Mouse (Mus musculus) MEL (cell line): ENCODE measurements around the gene Abhd16a. TPM values are rescaled to one million over a fixed set of nuclear protein-coding genes. Genes with fewer than 3 reads are reported as not detected.

Experiments used
- DNase-seq: peaks from one replicate; pipeline ENCODE4 v3.0.0; 2011; ENCODE audit warnings: low read depth, low spot score
- H3K27ac ChIP-seq: 2 replicates; pipeline ENCODE4 v1.5.1; 2012; ENCODE audit warnings: low read depth, mild to moderate bottlenecking, control low read depth, low read length, moderate library complexity; ENCODE audit not compliant: control insufficient read depth
- H3K27me3 ChIP-seq, 2 experiments: fragments of 150-350 bp in 1 of 2; sonication (generic) in 1 of 2; 2 replicates each; pipeline ENCODE4 v1.6.1; 2012; ENCODE audit warnings: low read length in 2 of 2, mild to moderate bottlenecking in 2 of 2, improper control_type of control experiment in 1 of 2, moderate library complexity in 1 of 2; ENCODE audit not compliant: insufficient read depth in 2 of 2, control insufficient read depth in 1 of 2
- H3K36me3 ChIP-seq, 2 experiments: 2 replicates each; pipeline ENCODE4 v1.6.1; 2012 to 2014; ENCODE audit warnings: low read length in 2 of 2, improper control_type of control experiment in 1 of 2, inconsistent platforms in 1 of 2, mild to moderate bottlenecking in 1 of 2; ENCODE audit not compliant: insufficient read depth in 2 of 2, control insufficient read depth in 1 of 2
- H3K4me1 ChIP-seq, 2 experiments: fragments of 150-350 bp in 1 of 2; sonication (generic) in 1 of 2; 2 replicates each; pipeline ENCODE4 v1.6.1; 2012; ENCODE audit warnings: low read length in 2 of 2, improper control_type of control experiment in 1 of 2, mild to moderate bottlenecking in 1 of 2; ENCODE audit not compliant: insufficient read depth in 2 of 2, control insufficient read depth in 1 of 2
- H3K4me3 ChIP-seq, 2 experiments: fragments of 150-350 bp in 1 of 2; sonication (generic) in 1 of 2; 2 replicates each; pipeline ENCODE4 v1.5.1; 2012; ENCODE audit warnings: low read depth in 2 of 2, low read length in 2 of 2, mild to moderate bottlenecking in 2 of 2, moderate library complexity in 2 of 2, control low read depth in 1 of 2, improper control_type of control experiment in 1 of 2; ENCODE audit not compliant: control insufficient read depth in 1 of 2, insufficient read depth in 1 of 2
- H3K79me2 ChIP-seq: 2 replicates; pipeline ENCODE4 v1.6.1; 2012; ENCODE audit warnings: mild to moderate bottlenecking, low read length, moderate library complexity; ENCODE audit not compliant: control insufficient read depth, poor library complexity, insufficient read depth
- H3K9ac ChIP-seq: 2 replicates; pipeline ENCODE4 v1.6.1; 2012; ENCODE audit warnings: low read depth, mild to moderate bottlenecking, control low read depth, low read length, moderate library complexity; ENCODE audit not compliant: control insufficient read depth, poor library complexity, severe bottlenecking
- H3K9me3 ChIP-seq: fragments of 150-350 bp; sonication (generic); replicated peaks from 2 replicates; pipeline ENCODE4 v1.6.1; 2012; ENCODE audit warnings: mild to moderate bottlenecking, low read length, improper control_type of control experiment, moderate library complexity; ENCODE audit not compliant: insufficient read depth
- CHD2 ChIP-seq: IDR thresholded peaks from 2 replicates; pipeline ENCODE4 v1.6.1; 2011; ENCODE audit warnings: low read length, improper control_type of control experiment
- CTCF ChIP-seq, 3 experiments: IDR thresholded peaks in 2 of 3; conservative IDR thresholded peaks in 1 of 3; 2 replicates each; pipeline ENCODE4 v1.5.1; 2011 to 2012; ENCODE audit warnings: low read length in 3 of 3, low read depth in 2 of 3, mild to moderate bottlenecking in 2 of 3, improper control_type of control experiment in 1 of 3, inconsistent platforms in 1 of 3, mixed read lengths in 1 of 3, moderate library complexity in 1 of 3; ENCODE audit not compliant: control insufficient read depth in 1 of 3, insufficient read depth in 1 of 3, poor library complexity in 1 of 3, severe bottlenecking in 1 of 3
- EP300 ChIP-seq, 2 experiments: IDR thresholded peaks; 2 replicates each; pipeline ENCODE4 v1.6.1; 2011; ENCODE audit warnings: improper control_type of control experiment in 2 of 2, low read length in 2 of 2, low read depth in 1 of 2, mild to moderate bottlenecking in 1 of 2
- ETS1 ChIP-seq: IDR thresholded peaks from 2 replicates; pipeline ENCODE4 v1.6.1; 2012; ENCODE audit warnings: low read depth, mild to moderate bottlenecking, inconsistent platforms, low read length, improper control_type of control experiment, moderate library complexity
- GABPA ChIP-seq: IDR thresholded peaks from 2 replicates; pipeline ENCODE4 v1.6.1; 2012; ENCODE audit warnings: low read depth, mild to moderate bottlenecking, inconsistent platforms, low read length, improper control_type of control experiment, moderate library complexity
- GATA1 ChIP-seq: IDR thresholded peaks from 2 replicates; pipeline ENCODE4 v1.6.1; 2011; ENCODE audit warnings: low read depth, low read length, improper control_type of control experiment
- KAT2A ChIP-seq: conservative IDR thresholded peaks from 2 replicates; pipeline ENCODE4 v1.6.1; 2012; ENCODE audit warnings: low read depth, low read length, improper control_type of control experiment, inconsistent platforms
- MAZ ChIP-seq: IDR thresholded peaks from 2 replicates; pipeline ENCODE4 v1.6.1; 2012; ENCODE audit warnings: low read depth, mild to moderate bottlenecking, inconsistent platforms, low read length, improper control_type of control experiment
- MEF2A ChIP-seq: IDR thresholded peaks from 2 replicates; pipeline ENCODE4 v1.6.1; 2014; ENCODE audit warnings: low read depth, mild to moderate bottlenecking, inconsistent platforms, low read length, improper control_type of control experiment; ENCODE audit not compliant: poor library complexity, insufficient replicate concordance, severe bottlenecking; ENCODE audit errors: extremely low read depth
- MXI1 ChIP-seq: IDR thresholded peaks from 2 replicates; pipeline ENCODE4 v1.6.1; 2011; ENCODE audit warnings: mild to moderate bottlenecking, low read depth, low read length, improper control_type of control experiment
- MYC ChIP-seq: IDR thresholded peaks from 2 replicates; pipeline ENCODE4 v1.6.1; 2011; ENCODE audit warnings: low read depth, mild to moderate bottlenecking, low read length, improper control_type of control experiment, moderate library complexity
- POLR2A ChIP-seq, 2 experiments: IDR thresholded peaks; 2 replicates each; pipeline ENCODE4 v1.6.1; 2011 to 2012; ENCODE audit warnings: low read length in 2 of 2, mild to moderate bottlenecking in 2 of 2, control low read depth in 1 of 2, improper control_type of control experiment in 1 of 2, low read depth in 1 of 2, moderate library complexity in 1 of 2; ENCODE audit not compliant: control insufficient read depth in 1 of 2, insufficient read depth in 1 of 2, poor library complexity in 1 of 2
- POLR2AphosphoS2 ChIP-seq: IDR thresholded peaks from 2 replicates; pipeline ENCODE4 v1.6.1; 2011; ENCODE audit warnings: low read length, improper control_type of control experiment
- POLR2AphosphoS5 ChIP-seq: IDR thresholded peaks from 2 replicates; pipeline ENCODE4 v1.6.1; 2012; ENCODE audit warnings: low read depth, borderline replicate concordance, mild to moderate bottlenecking, inconsistent platforms, low read length, moderate library complexity, mixed read lengths
- RAD21 ChIP-seq: IDR thresholded peaks from 2 replicates; pipeline ENCODE4 v1.6.1; 2011; ENCODE audit warnings: mild to moderate bottlenecking, low read depth, low read length, improper control_type of control experiment
- RCOR1 ChIP-seq: IDR thresholded peaks from 2 replicates; pipeline ENCODE4 v1.6.1; 2012; ENCODE audit warnings: low read depth, mild to moderate bottlenecking, inconsistent platforms, low read length, improper control_type of control experiment
- SIN3A ChIP-seq: IDR thresholded peaks from 2 replicates; pipeline ENCODE4 v1.6.1; 2012; ENCODE audit warnings: low read length, improper control_type of control experiment, inconsistent platforms
- SMC3 ChIP-seq: IDR thresholded peaks from 2 replicates; pipeline ENCODE4 v1.6.1; 2011; ENCODE audit warnings: low read depth, low read length, improper control_type of control experiment
- TAL1 ChIP-seq: IDR thresholded peaks from 2 replicates; pipeline ENCODE4 v1.6.1; 2012; ENCODE audit warnings: mild to moderate bottlenecking, inconsistent platforms, low read length, moderate library complexity, mixed read lengths
- TBP ChIP-seq: IDR thresholded peaks from 2 replicates; pipeline ENCODE4 v1.8.0; 2011; ENCODE audit warnings: low read depth, low read length, improper control_type of control experiment
- USF1 ChIP-seq: IDR thresholded peaks from 2 replicates; pipeline ENCODE4 v1.6.1; 2014; ENCODE audit warnings: low read depth, mild to moderate bottlenecking, inconsistent platforms, low read length, improper control_type of control experiment, moderate library complexity
- USF2 ChIP-seq, 2 experiments: IDR thresholded peaks; 2 replicates each; pipeline ENCODE4 v1.6.1; 2011 to 2012; ENCODE audit warnings: improper control_type of control experiment in 2 of 2, low read length in 2 of 2, borderline replicate concordance in 1 of 2, inconsistent platforms in 1 of 2, low read depth in 1 of 2, mild to moderate bottlenecking in 1 of 2; ENCODE audit not compliant: insufficient read depth in 1 of 2
- ZKSCAN1 ChIP-seq: IDR thresholded peaks from 2 replicates; pipeline ENCODE4 v1.6.1; 2012; ENCODE audit warnings: low read depth, mild to moderate bottlenecking, inconsistent platforms, low read length, improper control_type of control experiment, moderate library complexity
- ZMIZ1 ChIP-seq: IDR thresholded peaks from 2 replicates; pipeline ENCODE4 v1.6.1; 2012; ENCODE audit warnings: low read depth, mild to moderate bottlenecking, inconsistent platforms, low read length, improper control_type of control experiment, moderate library complexity
- polyA plus RNA-seq, 2 experiments: library from polyadenylated mRNA; stranded (reverse) in 1 of 2; unstranded in 1 of 2; fragments of >175 nt in 1 of 2; fragments of >200 nt in 1 of 2; gene quantifications; 2 replicates each; pipeline versions ENCODE4 v1.2.1 to v1.2.4; 2012; ENCODE audit warnings: low replicate concordance in 2 of 2, low read depth in 1 of 2; ENCODE audit not compliant: insufficient read length in 2 of 2, insufficient read depth in 1 of 2, missing spikeins in 1 of 2
- total RNA-seq: library from RNA; depleted of rRNA; stranded (reverse); fragments of 300-350 nt; gene quantifications from 2 replicates; pipeline ENCODE4 v1.2.3, GENCODE M21; 2012

The Abhd16a gene
- total and polyA plus RNA-seq, 3 experiments: 96.1 to 126 TPM; not detected in 1

DNA sequence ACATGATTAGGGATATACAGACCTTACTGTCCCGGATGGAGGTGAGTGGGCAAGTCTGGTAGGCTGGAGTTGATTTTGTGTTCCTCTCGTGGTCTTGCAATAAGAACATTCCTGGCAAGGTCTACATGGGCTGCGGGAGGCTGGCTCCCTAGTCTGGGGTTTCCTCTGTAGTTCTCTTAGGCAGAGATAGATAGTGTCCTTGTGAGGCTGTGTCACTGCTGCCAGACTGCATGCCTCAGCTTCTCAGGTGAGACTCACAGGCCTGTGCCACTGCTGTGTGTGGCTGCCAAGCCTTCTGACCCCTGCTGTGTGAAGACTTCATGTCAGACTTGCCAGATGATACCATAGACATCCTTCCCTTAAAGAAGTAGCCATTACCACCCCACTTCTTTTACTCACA, 50.2 kb downstream of the Abhd16a start:
- TF ChIP-seq POLR2AphosphoS2: no peak
- TF ChIP-seq CTCF (IDR thresholded peaks at IDR 0.05 in 2 of 3, conservative IDR thresholded peaks at IDR 0.05 in 1 of 3; ENCODE audit: control insufficient read depth in 1 of 3, insufficient read depth in 1 of 3, low read depth in 2 of 3, low read length in 3 of 3, poor library complexity in 1 of 3, severe bottlenecking in 1 of 3): no peak
- no peak for TF ChIP-seq GATA1
- no peak for TF ChIP-seq USF2 (IDR thresholded peaks at IDR 0.05; ENCODE audit: borderline replicate concordance in 1 of 2, insufficient read depth in 1 of 2, low read depth in 1 of 2, low read length in 2 of 2)
- no peak for TF ChIP-seq ETS1
- TF ChIP-seq TAL1: no peak
- no peak for TF ChIP-seq MAZ
- TF ChIP-seq EP300 (IDR thresholded peaks at IDR 0.05; ENCODE audit: low read depth in 1 of 2, low read length in 2 of 2): no peak
- no peak for TF ChIP-seq TBP
- no peak for TF ChIP-seq CHD2
- TF ChIP-seq GABPA: no peak
- TF ChIP-seq, all 39 proteins: peak for 0
- peaks cover 0 to 11% of the 10 kb centered on the region in 2 experiments; a peak in 2 of 4 replicates for H3K4me1 ChIP-seq

DNA sequence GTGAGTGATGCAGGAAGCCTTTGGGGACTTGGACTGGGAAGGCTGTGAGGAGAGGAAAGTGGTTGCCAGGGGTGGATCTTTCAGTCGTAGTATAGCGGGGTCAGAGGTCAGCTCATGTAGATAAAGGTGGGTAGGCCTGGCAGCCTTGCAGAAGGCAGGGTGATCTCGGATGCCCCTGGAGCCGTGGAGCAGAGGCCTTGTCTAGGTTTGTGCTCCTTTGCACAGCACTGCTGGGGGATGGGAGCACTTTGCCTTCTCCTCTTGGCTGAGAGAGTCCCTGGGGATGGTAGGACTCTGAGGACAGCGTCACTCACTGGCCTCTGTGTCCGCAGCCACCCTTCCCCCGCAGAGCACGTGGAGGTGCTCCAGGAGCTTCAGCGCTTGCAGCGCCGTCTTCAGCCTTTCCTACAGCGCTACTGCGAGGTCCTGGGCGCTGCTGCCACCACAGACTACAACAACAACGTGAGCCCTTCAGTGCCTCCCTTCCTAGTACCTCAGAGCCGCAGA, 51.5 kb downstream of the Abhd16a start:
- Histone ChIP-seq H3K36me3 (peaks cover 10 to 14% of the 10 kb centered on the region in 2 experiments), H3K9ac (no peak overlapping the region), H3K4me1 (peaks cover 0 to 11% of the 10 kb centered on the region in 2 experiments; a peak in 2 of 4 replicates), H3K27me3 (no peaks in the 10 kb centered on the region), H3K79me2 (peaks cover 33% of the 10 kb centered on the region), H3K9me3 (no peaks in the 10 kb centered on the region), H3K27ac (no peak overlapping the region)
- DNase-seq: no peak
- no peak for TF ChIP-seq MAZ
- TF ChIP-seq SMC3: no peak
- TF ChIP-seq MYC: no peak
- TF ChIP-seq POLR2A (IDR thresholded peaks at IDR 0.05; ENCODE audit: control insufficient read depth in 1 of 2, insufficient read depth in 1 of 2, low read depth in 1 of 2, low read length in 2 of 2, poor library complexity in 1 of 2): no peak
- TF ChIP-seq, all 39 proteins: peak for 0
- no peak overlapping the region for H3K4me3 ChIP-seq

More for the DNA sequence above, 50.2 kb downstream of the Abhd16a start:
- Histone ChIP-seq H3K36me3 (peaks cover 10 to 14% of the 10 kb centered on the region in 2 experiments), H3K79me2 (peaks cover 38% of the 10 kb centered on the region), H3K9ac (no peak overlapping the region), H3K27ac (no peak overlapping the region), H3K9me3 (no peaks in the 10 kb centered on the region), H3K4me3 (no peak overlapping the region), H3K27me3 (no peaks in the 10 kb centered on the region)
- no peak for DNase-seq

DNA sequence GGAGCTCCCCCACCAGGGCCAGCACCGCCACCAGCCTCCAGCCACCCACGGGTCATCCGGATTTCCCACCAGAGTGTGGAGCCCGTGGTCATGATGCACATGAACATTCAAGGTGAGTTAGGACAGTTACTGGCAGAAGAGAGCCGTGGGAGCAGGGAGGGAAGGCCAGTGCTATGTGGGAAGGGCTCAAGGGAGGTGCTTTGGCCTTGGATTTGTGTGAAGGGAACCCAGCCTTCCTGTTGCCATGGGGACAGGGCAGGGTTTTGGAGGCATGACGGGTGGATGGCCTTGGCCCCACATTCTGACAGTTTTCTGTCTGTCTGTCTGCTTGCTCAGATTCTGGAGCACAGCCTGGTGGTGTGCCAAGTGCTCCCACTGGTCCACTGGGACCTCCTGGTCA, 52.9 kb downstream of the Abhd16a start:
- DNase-seq: no peak
- no peak overlapping the region for H3K27ac ChIP-seq
- TF ChIP-seq MXI1 (no peak), ZMIZ1 (no peak), RAD21 (no peak), ZKSCAN1 (no peak), MEF2A (no peak), POLR2AphosphoS5 (no peak), CTCF (IDR thresholded peaks at IDR 0.05 in 2 of 3, conservative IDR thresholded peaks at IDR 0.05 in 1 of 3; ENCODE audit: control insufficient read depth in 1 of 3, insufficient read depth in 1 of 3, low read depth in 2 of 3, low read length in 3 of 3, poor library complexity in 1 of 3, severe bottlenecking in 1 of 3) (no peak), KAT2A (no peak), USF1 (no peak), MYC (no peak), SIN3A (no peak), RCOR1 (no peak)
- TF ChIP-seq, all 39 proteins: peak for 0
- no peaks in the 10 kb centered on the region for H3K27me3 ChIP-seq
- H3K4me3 ChIP-seq: no peak overlapping the region
- no peaks in the 10 kb centered on the region for H3K9me3 ChIP-seq
- peaks cover 19% of the 10 kb centered on the region for H3K79me2 ChIP-seq
- H3K36me3 ChIP-seq: peaks cover 7 to 13% of the 10 kb centered on the region in 2 experiments
- H3K4me1 ChIP-seq: peaks cover 0 to 5% of the 10 kb centered on the region in 2 experiments; a peak in 1 of 4 replicates
- no peak overlapping the region for H3K9ac ChIP-seq
